Mouse (Mus musculus): ENCODE results near the gene Cmtm2a. TPM values are rescaled to one million over a fixed set of nuclear protein-coding genes. Genes with fewer than 3 reads are reported as not detected.
"Not testable (repeated sequence)": the region's sequence is repeated elsewhere in the genome, so short reads cannot be mapped to it uniquely, and the experiment has no call there.

The Cmtm2a gene
- polyA plus RNA-seq, 1 experiment from 2014 or later: not detected

- peaks cover 74% of the 10 kb centered on the region for H3K36me3 ChIP-seq (replicated peaks)
- H3K9me3 ChIP-seq; H3K27ac ChIP-seq; H3K27me3 ChIP-seq (ENCODE audit: poor library complexity, severe bottlenecking); H3K4me1 ChIP-seq; DNase-seq (ENCODE audit: extremely low spot score, low spot score); H3K4me3 ChIP-seq: not testable (repeated sequence)
- 95% methylated on average over 5 of the region's 5 CpGs for WGBS
These were observed 31.2 kb downstream of the Cmtm2a start for GRCm38 (mm10) chr8:104261802-104262201.

DNA sequence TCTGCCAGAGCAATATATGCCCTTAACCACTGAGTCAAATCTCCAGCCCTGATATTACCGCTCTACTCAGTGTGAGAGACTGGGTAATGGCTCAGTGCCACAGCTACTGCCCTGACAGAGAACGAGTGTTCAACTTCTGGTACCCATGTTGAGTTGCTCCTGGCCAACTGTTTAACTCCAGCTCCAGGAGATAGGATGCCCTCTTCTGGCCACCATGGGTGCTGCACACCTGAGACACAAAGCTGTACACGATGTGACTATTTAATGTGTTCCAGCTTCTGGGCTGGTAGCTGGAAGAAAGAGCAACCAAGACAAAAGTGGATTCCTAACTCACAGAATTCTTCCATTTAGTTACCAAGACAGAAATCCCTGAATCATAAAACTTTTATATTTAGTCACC is 40.0 kb downstream of the Cmtm2a start:
- H3K4me1 ChIP-seq: peaks cover 22% of the 10 kb centered on the region
- no peak overlapping the region for H3K4me3 ChIP-seq
- no peak overlapping the region for H3K27ac ChIP-seq
- H3K36me3 ChIP-seq (replicated peaks): peaks cover 16% of the 10 kb centered on the region
- WGBS: 82% methylated on average over 3 of the region's 3 CpGs
- no peaks in the 10 kb centered on the region for H3K27me3 ChIP-seq (ENCODE audit: poor library complexity, severe bottlenecking)
- H3K9me3 ChIP-seq: peaks cover 1% of the 10 kb centered on the region; the same call in 1 of the 2 replicates
- DNase-seq (ENCODE audit: extremely low spot score, low spot score): no peak

GRCm38 (mm10) chr8:104251461-104251860 is 41.5 kb downstream of the Cmtm2a start:
- Histone ChIP-seq H3K36me3 (replicated peaks) (0 out of 2 replicates have a peak, but pooled peaks cover 4% of the 10 kb centered on the region), H3K27ac (peak overlapping the region; percentile 92), H3K4me1 (peaks cover 37% of the 10 kb centered on the region), H3K4me3 (peak overlapping the region; percentile 72), H3K27me3 (ENCODE audit: poor library complexity, severe bottlenecking) (no peaks in the 10 kb centered on the region), H3K9me3 (no peaks in the 10 kb centered on the region)
- DNase-seq (ENCODE audit: extremely low spot score, low spot score): peak; percentile 29
- WGBS: under 1% methylated on average over 7 of the region's 7 CpGs

- 0 out of 2 replicates have a peak, but pooled peaks cover 4% of the 10 kb centered on the region for H3K36me3 ChIP-seq (replicated peaks)
- H3K27ac ChIP-seq: peak within 1 kb of the TSS; percentile 92
- peak; percentile 86 for DNase-seq (ENCODE audit: extremely low spot score, low spot score)
- peaks cover 37% of the 10 kb centered on the region for H3K4me1 ChIP-seq
- H3K9me3 ChIP-seq: no peaks in the 10 kb centered on the region
- H3K4me3 ChIP-seq: peak within 1 kb of the TSS; percentile 72
- H3K27me3 ChIP-seq (ENCODE audit: poor library complexity, severe bottlenecking): no peaks in the 10 kb centered on the region
- WGBS: 3% methylated on average over 41 of the region's 41 CpGs
These were observed 42.3 kb downstream of the Cmtm2a start, which contains the start of gene Cklf for GRCm38 (mm10) chr8:104250439-104251367. Cklf (plus strand) TSS chr8:104250861.

DNA sequence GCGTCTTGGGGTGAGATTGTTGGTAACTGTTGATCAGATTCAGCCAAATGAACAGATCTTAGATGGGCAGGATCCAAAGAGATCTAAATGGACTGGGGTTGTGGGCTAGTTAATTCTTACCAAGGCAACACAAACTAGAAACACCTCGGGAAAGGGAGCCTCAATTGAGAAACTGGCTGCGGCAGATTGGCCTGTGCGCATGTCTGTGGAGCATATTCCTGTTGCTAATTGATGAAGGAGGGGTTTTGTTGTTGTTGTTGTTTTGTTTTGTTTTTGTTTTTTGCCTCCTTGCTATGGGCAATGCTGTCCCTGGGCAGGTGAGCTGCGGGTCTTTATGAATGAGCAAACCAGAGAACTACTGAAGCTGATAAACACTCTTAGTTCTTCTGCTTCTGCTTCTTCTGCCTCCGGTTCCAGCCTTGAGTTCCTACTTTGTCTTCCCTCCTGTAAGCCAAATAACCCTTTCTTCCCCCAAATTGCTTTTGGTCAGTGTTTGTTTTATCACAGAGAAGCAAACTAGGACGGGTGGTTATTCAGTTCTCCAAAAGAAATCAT is 43.5 kb downstream of the Cmtm2a start:
- peaks cover 37% of the 10 kb centered on the region for H3K4me1 ChIP-seq
- 87% methylated on average over 7 of the region's 7 CpGs for WGBS

GRCm38 (mm10) chr8:104248276-104248675 is 44.7 kb downstream of the Cmtm2a start, which contains the start of gene Tk2:
Tk2 (minus strand) TSS chr8:104248558.
- peaks cover 37% of the 10 kb centered on the region for H3K4me1 ChIP-seq
- no peaks in the 10 kb centered on the region for H3K27me3 ChIP-seq (ENCODE audit: poor library complexity, severe bottlenecking)
- peak; percentile 83 for DNase-seq (ENCODE audit: extremely low spot score, low spot score)
- WGBS: under 1% methylated on average over 28 of the region's 28 CpGs
- peak within 1 kb of the TSS; percentile 88 for H3K4me3 ChIP-seq
- H3K27ac ChIP-seq: peak within 1 kb of the TSS; percentile 86
- no peaks in the 10 kb centered on the region for H3K9me3 ChIP-seq
- H3K36me3 ChIP-seq (replicated peaks): 0 out of 2 replicates have a peak, but pooled peaks cover 7% of the 10 kb centered on the region

More for the DNA sequence above, 43.5 kb downstream of the Cmtm2a start:
- no peaks in the 10 kb centered on the region for H3K27me3 ChIP-seq (ENCODE audit: poor library complexity, severe bottlenecking)
- H3K4me3 ChIP-seq: no peak overlapping the region
- no peaks in the 10 kb centered on the region for H3K9me3 ChIP-seq
- 0 out of 2 replicates have a peak, but pooled peaks cover 8% of the 10 kb centered on the region for H3K36me3 ChIP-seq (replicated peaks)
- no peak overlapping the region for H3K27ac ChIP-seq
- DNase-seq (ENCODE audit: extremely low spot score, low spot score): no peak

DNA sequence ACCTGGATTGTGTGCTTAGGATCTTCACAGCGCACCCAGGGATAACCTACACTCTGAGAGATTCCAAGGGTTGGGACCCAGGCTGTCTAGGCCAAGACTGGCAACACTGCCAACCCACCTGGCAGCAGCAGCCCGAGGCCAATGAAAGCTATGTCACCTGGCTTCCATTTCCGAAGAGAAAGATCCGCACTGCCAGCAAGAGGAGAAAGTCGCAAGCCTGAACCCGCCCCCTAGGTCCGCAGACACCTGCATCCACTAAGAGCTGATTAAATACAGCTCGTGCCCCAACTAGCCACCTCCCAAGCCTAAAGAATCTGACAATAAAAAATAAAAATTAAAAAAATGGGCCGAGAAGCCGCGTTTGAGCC is 45.1 kb downstream of the Cmtm2a start:
- no peak for DNase-seq (ENCODE audit: extremely low spot score, low spot score)

DNA sequence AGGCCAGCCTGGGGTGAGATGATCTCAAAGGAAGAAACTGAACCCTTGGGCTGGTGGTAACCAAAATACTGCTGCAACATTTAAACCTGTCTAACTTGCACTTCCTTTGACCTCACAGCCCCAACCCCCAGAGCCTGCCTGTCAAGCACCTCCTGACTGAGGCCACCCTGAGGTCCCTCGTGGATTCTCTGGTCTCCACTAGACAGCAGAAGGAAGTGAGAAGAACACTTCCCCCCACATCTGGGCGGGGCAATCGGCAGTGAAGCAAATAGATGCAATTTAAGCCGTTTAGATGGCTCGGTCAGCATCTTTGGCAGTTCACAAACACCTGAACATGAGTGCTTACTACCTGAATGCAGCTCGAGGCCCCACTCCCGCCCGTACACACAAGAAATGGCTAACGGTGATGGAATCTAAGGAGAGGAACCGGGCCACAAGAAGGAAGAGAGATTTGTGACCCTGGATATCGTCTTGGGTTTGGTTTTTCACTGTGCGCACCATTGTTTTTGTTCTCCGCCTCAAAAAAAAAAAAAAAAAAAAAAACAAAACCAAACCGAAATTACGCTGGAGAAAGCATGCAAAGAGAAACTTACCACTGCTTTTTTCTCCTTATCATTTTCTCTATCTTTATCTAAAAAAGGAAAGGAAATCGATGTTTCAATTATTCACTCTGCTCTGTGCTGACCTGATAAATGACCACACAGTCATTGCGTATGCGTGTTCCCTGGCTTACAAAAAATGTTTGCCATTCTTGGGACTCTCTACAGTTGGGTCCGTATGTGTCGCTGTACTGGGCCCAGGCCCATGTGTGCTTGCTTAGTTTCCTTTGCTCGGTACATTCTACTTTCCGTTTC is 45.7 kb downstream of the Cmtm2a start:
- no peak overlapping the region for H3K27ac ChIP-seq
- 71% methylated on average over 22 of the region's 22 CpGs for WGBS

More for the DNA sequence above, 45.1 kb downstream of the Cmtm2a start:
- Histone ChIP-seq H3K9me3 (no peaks in the 10 kb centered on the region), H3K4me1 (peaks cover 37% of the 10 kb centered on the region), H3K4me3 (peak overlapping the region; percentile 88), H3K27me3 (ENCODE audit: poor library complexity, severe bottlenecking) (no peaks in the 10 kb centered on the region), H3K36me3 (replicated peaks) (peaks cover 10% of the 10 kb centered on the region), H3K27ac (peak overlapping the region; percentile 86)
- WGBS: 4% methylated on average over 11 of the region's 11 CpGs

GRCm38 (mm10) chr8:104246621-104247020 is 46.4 kb downstream of the Cmtm2a start:
- no peak for DNase-seq (ENCODE audit: extremely low spot score, low spot score)
- no peaks in the 10 kb centered on the region for H3K9me3 ChIP-seq
- H3K27me3 ChIP-seq (ENCODE audit: poor library complexity, severe bottlenecking): no peaks in the 10 kb centered on the region
- H3K36me3 ChIP-seq (replicated peaks): peaks cover 22% of the 10 kb centered on the region
- peaks cover 30% of the 10 kb centered on the region for H3K4me1 ChIP-seq
- H3K27ac ChIP-seq: no peak overlapping the region
- H3K4me3 ChIP-seq: no peak overlapping the region
- WGBS: 88% methylated on average over 4 of the region's 4 CpGs

More for the DNA sequence above, 45.7 kb downstream of the Cmtm2a start:
- no peaks in the 10 kb centered on the region for H3K27me3 ChIP-seq (ENCODE audit: poor library complexity, severe bottlenecking)
- H3K4me1 ChIP-seq: peaks cover 36% of the 10 kb centered on the region
- peak overlapping the region; percentile 88 for H3K4me3 ChIP-seq
- peaks cover 16% of the 10 kb centered on the region for H3K36me3 ChIP-seq (replicated peaks)
- no peak for DNase-seq (ENCODE audit: extremely low spot score, low spot score)
- H3K9me3 ChIP-seq: no peaks in the 10 kb centered on the region

- Histone ChIP-seq H3K27ac (no peak overlapping the region), H3K4me1 (peaks cover 6% of the 10 kb centered on the region), H3K4me3 (no peak overlapping the region), H3K27me3 (ENCODE audit: poor library complexity, severe bottlenecking) (no peaks in the 10 kb centered on the region), H3K36me3 (replicated peaks) (peaks cover 66% of the 10 kb centered on the region), H3K9me3 (no peaks in the 10 kb centered on the region)
- no peak for DNase-seq (ENCODE audit: extremely low spot score, low spot score)
- 93% methylated on average over 12 of the region's 12 CpGs for WGBS
These were observed 50.8 kb downstream of the Cmtm2a start for GRCm38 (mm10) chr8:104242038-104242644.

- 87% methylated on average over 10 of the region's 10 CpGs for WGBS
- Histone ChIP-seq H3K36me3 (replicated peaks) (peaks cover 88% of the 10 kb centered on the region), H3K9me3 (no peaks in the 10 kb centered on the region)
These were observed 53.5 kb downstream of the Cmtm2a start for GRCm38 (mm10) chr8:104239418-104239861.

GRCm38 (mm10) chr8:104234573-104234972 is 58.4 kb downstream of the Cmtm2a start:
- DNase-seq (ENCODE audit: extremely low spot score, low spot score): no peak
- Histone ChIP-seq H3K27ac (no peak overlapping the region), H3K27me3 (ENCODE audit: poor library complexity, severe bottlenecking) (no peaks in the 10 kb centered on the region), H3K4me3 (no peak overlapping the region), H3K9me3 (no peaks in the 10 kb centered on the region), H3K36me3 (replicated peaks) (peaks cover 98% of the 10 kb centered on the region), H3K4me1 (no peaks in the 10 kb centered on the region)
- 53% methylated on average over 6 of the region's 6 CpGs for WGBS

More at GRCm38 (mm10) chr8:104239418-104239861, 53.5 kb downstream of the Cmtm2a start:
- Histone ChIP-seq H3K27me3 (ENCODE audit: poor library complexity, severe bottlenecking) (no peaks in the 10 kb centered on the region), H3K4me3 (no peak overlapping the region), H3K27ac (no peak overlapping the region), H3K4me1 (no peaks in the 10 kb centered on the region)
- DNase-seq (ENCODE audit: extremely low spot score, low spot score): no peak

Measured in forebrain, embryonic 10.5 days (tissue).